Mouse (Mus musculus): Measurements from ENCODE around the gene Tnk2. TPM values are rescaled to one million over a fixed set of nuclear protein-coding genes. Genes with fewer than 3 reads are reported as not detected.

Tnk2 gene
- total and polyA plus RNA-seq, 3 experiments, result 14.7 to 62.2 (median 31.9) TPM

DNA sequence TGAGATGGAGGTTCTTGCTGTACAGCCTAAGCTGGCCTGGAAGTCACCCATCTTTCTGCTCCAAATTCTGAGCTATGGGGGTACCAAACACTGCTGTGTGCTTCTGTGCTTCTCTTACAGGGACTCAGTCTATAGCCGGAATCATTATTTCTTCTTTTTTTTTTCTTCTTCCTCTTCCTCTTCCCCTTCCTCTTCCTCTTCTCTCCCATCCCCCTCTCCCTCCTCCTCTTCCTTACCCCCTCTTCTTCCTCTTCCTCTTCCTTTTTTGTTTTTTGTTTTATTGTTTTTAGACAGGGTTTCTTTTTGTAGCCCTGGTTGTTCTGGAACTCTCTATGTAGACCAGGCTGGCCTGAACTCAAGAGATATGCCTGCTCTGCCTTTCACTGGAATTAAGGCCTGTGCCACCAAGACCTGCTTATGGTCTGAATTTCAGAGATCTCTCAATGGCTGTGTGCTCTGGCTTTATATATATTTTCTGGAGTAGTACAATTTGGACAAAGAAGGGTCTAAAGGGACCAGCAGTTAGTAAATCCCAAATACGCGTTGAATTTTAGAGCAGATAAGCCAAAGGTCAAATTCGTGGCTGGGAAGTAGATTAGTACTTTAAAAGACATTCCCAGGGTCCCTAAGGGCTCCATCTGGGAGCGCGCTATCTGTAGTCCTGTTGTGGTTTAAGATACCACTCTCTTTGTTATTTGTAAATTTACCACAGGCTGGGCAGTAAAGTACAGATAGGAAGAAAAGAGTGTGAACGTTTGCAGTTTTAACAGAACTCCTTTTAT, 35.9 kb upstream of the Tnk2 start:
- no peak for DNase-seq (ENCODE audit: extremely low read depth)
- no peaks in the 10 kb centered on the region for H3K36me3 ChIP-seq (replicated peaks in 1 of 2; ENCODE audit: control insufficient read depth in 1 of 2, insufficient read depth in 1 of 2, low read length in 1 of 2)
- H3K27ac ChIP-seq (ENCODE audit: insufficient read depth, low read depth), result no peak overlapping the region
- no peaks in the 10 kb centered on the region for H3K9me3 ChIP-seq (replicated peaks; ENCODE audit: low read length)
- no peaks in the 10 kb centered on the region for H3K27me3 ChIP-seq (replicated peaks)
- H3K4me2 ChIP-seq (ENCODE audit: insufficient read depth, low read depth, poor library complexity, severe bottlenecking), result no peak overlapping the region
- in situ Hi-C loops (cut with MboI; ENCODE audit: low pct_ligation_motif_present, low pct_unique_long_range_greater_than_20kb, low sequenced_read_pairs) (loop anchor here (5.0 kb wide), 1 partner anchor 35 kb away; no protein-coding TSS in a partner anchor), dilution Hi-C loops (cut with MboI; ENCODE audit: extremely low pct_ligation_motif_present, extremely low pct_unique_long_range_greater_than_20kb, low sequenced_read_pairs) (no loop called here)
- TF ChIP-seq PAX5 (IDR thresholded peaks at IDR 0.05; ENCODE audit: low read length) (no peak), MAZ (IDR thresholded peaks at IDR 0.05; ENCODE audit: low read depth, low read length) (0 out of 2 replicates have a peak, but pooled peaks have one; percentile 26), CHD1 (IDR thresholded peaks at IDR 0.05; ENCODE audit: low read depth, low read length) (peak; percentile 5; the same call in 1 of the 2 replicates), ELF1 (IDR thresholded peaks at IDR 0.05; ENCODE audit: low read depth, low read length) (peak; percentile 49), ZNF384 (IDR thresholded peaks at IDR 0.05; ENCODE audit: low read depth, low read length) (0 out of 2 replicates have a peak, but pooled peaks have one; percentile 24), HCFC1 (IDR thresholded peaks at IDR 0.05; ENCODE audit: low read depth, low read length) (no peak), TCF12 (IDR thresholded peaks at IDR 0.05; ENCODE audit: low read depth, low read length) (0 out of 2 replicates have a peak, but pooled peaks have one; percentile 33)
- no peak overlapping the region for H3K4me3 ChIP-seq (replicated peaks in 1 of 3; ENCODE audit: low read depth in 2 of 3, low read length in 2 of 3, poor library complexity in 1 of 3)
- peak overlapping the region; percentile 1; the same call in 1 of the 2 replicates for H3K9ac ChIP-seq (ENCODE audit: insufficient read depth, low read depth)
- peaks cover 0 to 35% of the 10 kb centered on the region in 2 experiments; a peak in 2 of 4 replicates for H3K4me1 ChIP-seq (ENCODE audit: control insufficient read depth in 1 of 2, insufficient read depth in 2 of 2)
- peaks cover 37% of the 10 kb centered on the region for H3K79me2 ChIP-seq (replicated peaks; ENCODE audit: control insufficient read depth, extremely low read depth, insufficient read depth, poor library complexity, severe bottlenecking)

DNA sequence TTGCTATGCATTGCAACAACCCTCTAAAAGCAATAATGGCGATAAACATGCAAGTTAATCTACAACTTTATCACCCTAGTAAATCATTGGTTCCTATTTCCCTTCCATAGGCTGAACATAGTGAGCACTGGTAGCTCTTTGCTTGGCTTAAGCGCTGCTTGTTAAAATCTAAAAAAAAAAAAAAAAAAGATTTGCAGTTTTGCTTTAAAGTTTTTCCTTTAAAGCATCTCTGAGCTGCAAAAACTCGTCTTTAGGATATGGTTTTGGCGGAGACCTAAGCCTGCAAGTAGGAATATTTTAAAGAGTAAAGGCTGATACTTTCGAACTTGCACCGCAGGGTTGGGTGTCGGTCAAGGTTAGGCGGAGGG, 35.3 kb upstream of the Tnk2 start:
- Histone ChIP-seq H3K4me1 (ENCODE audit: control insufficient read depth in 1 of 2, insufficient read depth in 2 of 2) (peaks cover 0 to 40% of the 10 kb centered on the region in 2 experiments; a peak in 2 of 4 replicates), H3K4me3 (replicated peaks in 1 of 3; ENCODE audit: low read depth in 2 of 3, low read length in 2 of 3, poor library complexity in 1 of 3) (peak overlapping the region in 1 of 3 experiments; percentile 90), H3K36me3 (replicated peaks in 1 of 2; ENCODE audit: control insufficient read depth in 1 of 2, insufficient read depth in 1 of 2, low read length in 1 of 2) (peaks cover 0 to 2% of the 10 kb centered on the region in 2 experiments), H3K9ac (ENCODE audit: insufficient read depth, low read depth) (peak overlapping the region; percentile 1; the same call in 1 of the 2 replicates), H3K4me2 (ENCODE audit: insufficient read depth, low read depth, poor library complexity, severe bottlenecking) (peak overlapping the region; percentile 12; the same call in 1 of the 2 replicates), H3K27me3 (replicated peaks) (no peaks in the 10 kb centered on the region), H3K79me2 (replicated peaks; ENCODE audit: control insufficient read depth, extremely low read depth, insufficient read depth, poor library complexity, severe bottlenecking) (peaks cover 41% of the 10 kb centered on the region), H3K27ac (ENCODE audit: insufficient read depth, low read depth) (no peak overlapping the region), H3K9me3 (replicated peaks; ENCODE audit: low read length) (no peaks in the 10 kb centered on the region)
- DNase-seq (ENCODE audit: extremely low read depth), result no peak
- in situ Hi-C loops (cut with MboI; ENCODE audit: low pct_ligation_motif_present, low pct_unique_long_range_greater_than_20kb, low sequenced_read_pairs) (loop anchor here (5.0 kb wide), 1 partner anchor 36 kb away; no protein-coding TSS in a partner anchor), dilution Hi-C loops (cut with MboI; ENCODE audit: extremely low pct_ligation_motif_present, extremely low pct_unique_long_range_greater_than_20kb, low sequenced_read_pairs) (no loop called here)
- TF ChIP-seq ZMIZ1 (IDR thresholded peaks at IDR 0.05; ENCODE audit: low read depth, low read length), result no peak
- no peak for TF ChIP-seq JUND (conservative IDR thresholded peaks at IDR 0.05; ENCODE audit: low read depth, low read length)
- no peak for TF ChIP-seq SIN3A (IDR thresholded peaks at IDR 0.05; ENCODE audit: low read length)
- no peak for TF ChIP-seq MYC (IDR thresholded peaks at IDR 0.05; ENCODE audit: low read depth, low read length)
- no peak for TF ChIP-seq ZKSCAN1 (IDR thresholded peaks at IDR 0.05; ENCODE audit: borderline replicate concordance, low read depth, low read length)
- TF ChIP-seq CHD1 (IDR thresholded peaks at IDR 0.05; ENCODE audit: low read depth, low read length), result 0 out of 2 replicates have a peak, but pooled peaks have one; percentile 12
- TF ChIP-seq RAD21 (IDR thresholded peaks at IDR 0.05; ENCODE audit: low read depth, low read length), result no peak; the same call in 1 of the 2 replicates
- TF ChIP-seq ZNF384 (IDR thresholded peaks at IDR 0.05; ENCODE audit: low read depth, low read length), result peak; percentile 89
